Mouse (Mus musculus): ENCODE measurements around the gene Tada1. TPM values are rescaled to one million over a fixed set of nuclear protein-coding genes. Genes with fewer than 3 reads are reported as not detected.

Gene Tada1
- polyA plus RNA-seq, 1 experiment from 2014 or later = 101 TPM

- ATAC-seq (replicated peaks) = no peak
- H3K9ac ChIP-seq (replicated peaks) = no peak overlapping the region
- WGBS = 94% methylated on average over 16 of the region's 16 CpGs
Observed at GRCm38 (mm10) chr1:166389406-166390125, 10.7 kb downstream of the Tada1 start.

GRCm38 (mm10) chr1:166391671-166392070 is 12.8 kb downstream of the Tada1 start:
- H3K36me3 ChIP-seq = peaks cover 96% of the 10 kb centered on the region
- no peaks in the 10 kb centered on the region for H3K27me3 ChIP-seq
- no peak overlapping the region for H3K4me3 ChIP-seq
- no peaks in the 10 kb centered on the region for H3K9me3 ChIP-seq
- no peak for ATAC-seq (replicated peaks)
- H3K4me2 ChIP-seq (replicated peaks) = no peak overlapping the region
- H3K4me1 ChIP-seq = no peaks in the 10 kb centered on the region
- 95% methylated on average over 6 of the region's 6 CpGs for WGBS
- H3K9ac ChIP-seq (replicated peaks) = no peak overlapping the region
- H3K27ac ChIP-seq (replicated peaks) = no peak overlapping the region

More at GRCm38 (mm10) chr1:166389406-166390125, 10.7 kb downstream of the Tada1 start:
- Histone ChIP-seq H3K4me3 (no peak overlapping the region), H3K36me3 (peaks cover 93% of the 10 kb centered on the region), H3K27ac (replicated peaks) (no peak overlapping the region), H3K9me3 (no peaks in the 10 kb centered on the region), H3K4me2 (replicated peaks) (no peak overlapping the region), H3K4me1 (no peaks in the 10 kb centered on the region; the same call in 1 of the 2 replicates), H3K27me3 (no peaks in the 10 kb centered on the region)

GRCm38 (mm10) chr1:166394770-166395169 is 15.9 kb downstream of the Tada1 start:
- WGBS = 80% methylated on average over 4 of the region's 4 CpGs
- H3K4me2 ChIP-seq (replicated peaks) = no peak overlapping the region
- no peaks in the 10 kb centered on the region for H3K4me1 ChIP-seq
- H3K27ac ChIP-seq (replicated peaks) = no peak overlapping the region
- no peak for ATAC-seq (replicated peaks)
- peaks cover 97% of the 10 kb centered on the region for H3K36me3 ChIP-seq
- no peaks in the 10 kb centered on the region for H3K27me3 ChIP-seq
- no peaks in the 10 kb centered on the region for H3K9me3 ChIP-seq
- no peak overlapping the region for H3K9ac ChIP-seq (replicated peaks)
- H3K4me3 ChIP-seq = no peak overlapping the region

GRCm38 (mm10) chr1:166395661-166396060 is 16.8 kb downstream of the Tada1 start:
- H3K36me3 ChIP-seq = peaks cover 97% of the 10 kb centered on the region
- WGBS = 89% methylated on average over 5 of the region's 5 CpGs
- no peak overlapping the region for H3K4me2 ChIP-seq (replicated peaks)
- H3K9ac ChIP-seq (replicated peaks) = no peak overlapping the region
- H3K27me3 ChIP-seq = no peaks in the 10 kb centered on the region
- no peak for ATAC-seq (replicated peaks)
- no peak overlapping the region for H3K27ac ChIP-seq (replicated peaks)
- H3K9me3 ChIP-seq = no peaks in the 10 kb centered on the region
- H3K4me3 ChIP-seq = no peak overlapping the region
- no peaks in the 10 kb centered on the region for H3K4me1 ChIP-seq

- peaks cover 2% of the 10 kb centered on the region; the same call in 1 of the 2 replicates for H3K4me1 ChIP-seq
- H3K36me3 ChIP-seq = peaks cover 96% of the 10 kb centered on the region
- H3K9ac ChIP-seq (replicated peaks) = no peak overlapping the region
- H3K27me3 ChIP-seq = no peaks in the 10 kb centered on the region
- no peak for ATAC-seq (replicated peaks)
- no peak overlapping the region for H3K27ac ChIP-seq (replicated peaks)
- WGBS = 94% methylated on average over 6 of the region's 6 CpGs
- no peaks in the 10 kb centered on the region for H3K9me3 ChIP-seq
- H3K4me3 ChIP-seq = no peak overlapping the region
- H3K4me2 ChIP-seq (replicated peaks) = no peak overlapping the region
Observed at GRCm38 (mm10) chr1:166396381-166396780, 17.5 kb downstream of the Tada1 start.

- Histone ChIP-seq H3K27me3 (no peaks in the 10 kb centered on the region), H3K4me1 (peaks cover 9% of the 10 kb centered on the region; the same call in 1 of the 2 replicates), H3K27ac (replicated peaks) (no peak overlapping the region), H3K4me3 (no peak overlapping the region), H3K4me2 (replicated peaks) (no peak overlapping the region), H3K9ac (replicated peaks) (no peak overlapping the region), H3K36me3 (peaks cover 74% of the 10 kb centered on the region), H3K9me3 (no peaks in the 10 kb centered on the region)
- no peak for ATAC-seq (replicated peaks)
Observed at GRCm38 (mm10) chr1:166401455-166401854, 22.6 kb downstream of the Tada1 start.

- WGBS = 40% methylated on average over 4 of the region's 4 CpGs
- H3K9ac ChIP-seq (replicated peaks) = no peak overlapping the region
- H3K36me3 ChIP-seq = peaks cover 73% of the 10 kb centered on the region
- H3K4me1 ChIP-seq = peaks cover 9% of the 10 kb centered on the region; the same call in 1 of the 2 replicates
- H3K9me3 ChIP-seq = no peaks in the 10 kb centered on the region
- H3K4me3 ChIP-seq = no peak overlapping the region
- no peak overlapping the region for H3K4me2 ChIP-seq (replicated peaks)
- ATAC-seq (replicated peaks) = peak; percentile 44
- H3K27me3 ChIP-seq = no peaks in the 10 kb centered on the region
- no peak overlapping the region for H3K27ac ChIP-seq (replicated peaks)
Observed at GRCm38 (mm10) chr1:166402003-166402402, 23.1 kb downstream of the Tada1 start.

- WGBS = 96% methylated on average over 3 of the region's 3 CpGs
- Histone ChIP-seq H3K4me3 (no peak overlapping the region), H3K4me1 (peaks cover 22% of the 10 kb centered on the region), H3K9ac (replicated peaks) (no peak overlapping the region), H3K27ac (replicated peaks) (no peak overlapping the region), H3K4me2 (replicated peaks) (no peak overlapping the region), H3K27me3 (no peaks in the 10 kb centered on the region), H3K36me3 (peaks cover 65% of the 10 kb centered on the region), H3K9me3 (no peaks in the 10 kb centered on the region)
- no peak for ATAC-seq (replicated peaks)
Observed at GRCm38 (mm10) chr1:166403846-166404245, 24.9 kb downstream of the Tada1 start.

GRCm38 (mm10) chr1:166409177-166409700 is 30.3 kb downstream of the Tada1 start:
- ATAC-seq (replicated peaks) = peak; percentile 66
- no peaks in the 10 kb centered on the region for H3K9me3 ChIP-seq
- H3K4me1 ChIP-seq = peaks cover 20% of the 10 kb centered on the region
- H3K9ac ChIP-seq (replicated peaks) = peak overlapping the region; percentile 77
- peak overlapping the region; percentile 81 for H3K4me3 ChIP-seq
- peak overlapping the region; percentile 79 for H3K4me2 ChIP-seq (replicated peaks)
- peak overlapping the region; percentile 63 for H3K27ac ChIP-seq (replicated peaks)
- under 1% methylated on average over 43 of the region's 45 CpGs for WGBS
- peaks cover 29% of the 10 kb centered on the region for H3K36me3 ChIP-seq
- no peaks in the 10 kb centered on the region for H3K27me3 ChIP-seq

GRCm38 (mm10) chr1:166409701-166410220 is 30.9 kb downstream of the Tada1 start, which contains the start of gene Pogk:
TSS of gene Pogk (minus strand) at chr1:166409863.
- peak within 1 kb of the TSS; percentile 81 for H3K4me3 ChIP-seq
- H3K9me3 ChIP-seq = no peaks in the 10 kb centered on the region
- peak; percentile 95 for ATAC-seq (replicated peaks)
- H3K36me3 ChIP-seq = peaks cover 25% of the 10 kb centered on the region
- peak within 1 kb of the TSS; percentile 79 for H3K4me2 ChIP-seq (replicated peaks)
- peak within 1 kb of the TSS; percentile 77 for H3K9ac ChIP-seq (replicated peaks)
- 5% methylated on average over 48 of the region's 49 CpGs for WGBS
- H3K27ac ChIP-seq (replicated peaks) = peak within 1 kb of the TSS; percentile 63
- H3K4me1 ChIP-seq = peaks cover 20% of the 10 kb centered on the region
- H3K27me3 ChIP-seq = no peaks in the 10 kb centered on the region

- Histone ChIP-seq H3K27me3 (no peaks in the 10 kb centered on the region), H3K4me1 (peaks cover 20% of the 10 kb centered on the region), H3K9me3 (no peaks in the 10 kb centered on the region), H3K9ac (replicated peaks) (no peak overlapping the region), H3K4me2 (replicated peaks) (no peak overlapping the region), H3K36me3 (peaks cover 14% of the 10 kb centered on the region), H3K27ac (replicated peaks) (no peak overlapping the region), H3K4me3 (no peak overlapping the region)
- no peak for ATAC-seq (replicated peaks)
- 94% methylated on average over 1 of the region's 1 CpGs for WGBS
Observed at GRCm38 (mm10) chr1:166411541-166411940, 32.6 kb downstream of the Tada1 start.

GRCm38 (mm10) chr1:166412266-166412665 is 33.4 kb downstream of the Tada1 start:
- Histone ChIP-seq H3K4me3 (no peak overlapping the region), H3K27me3 (no peaks in the 10 kb centered on the region), H3K36me3 (peaks cover 8% of the 10 kb centered on the region; the same call in 1 of the 2 replicates), H3K4me1 (peaks cover 20% of the 10 kb centered on the region), H3K27ac (replicated peaks) (no peak overlapping the region), H3K9ac (replicated peaks) (no peak overlapping the region), H3K4me2 (replicated peaks) (no peak overlapping the region), H3K9me3 (no peaks in the 10 kb centered on the region)
- ATAC-seq (replicated peaks) = no peak
- WGBS = 90% methylated on average over 3 of the region's 3 CpGs

All from forebrain, embryonic 15.5 days (tissue).